Mouse (Mus musculus): ENCODE measurements around the gene Hoxa3.

- TF ChIP-seq POLR2A (IDR thresholded peaks at IDR 0.05; ENCODE audit: extremely low read depth, insufficient read depth, low read length) (no peak), CTCF (IDR thresholded peaks at IDR 0.05; ENCODE audit: extremely low read depth, insufficient read depth, low read length) (no peak)
Measured at GRCm38 (mm10) chr6:52190906-52191810, 22.0 kb downstream of the Hoxa3 start, which contains the start of gene Hoxa4.
